In the genomic region with DNA sequence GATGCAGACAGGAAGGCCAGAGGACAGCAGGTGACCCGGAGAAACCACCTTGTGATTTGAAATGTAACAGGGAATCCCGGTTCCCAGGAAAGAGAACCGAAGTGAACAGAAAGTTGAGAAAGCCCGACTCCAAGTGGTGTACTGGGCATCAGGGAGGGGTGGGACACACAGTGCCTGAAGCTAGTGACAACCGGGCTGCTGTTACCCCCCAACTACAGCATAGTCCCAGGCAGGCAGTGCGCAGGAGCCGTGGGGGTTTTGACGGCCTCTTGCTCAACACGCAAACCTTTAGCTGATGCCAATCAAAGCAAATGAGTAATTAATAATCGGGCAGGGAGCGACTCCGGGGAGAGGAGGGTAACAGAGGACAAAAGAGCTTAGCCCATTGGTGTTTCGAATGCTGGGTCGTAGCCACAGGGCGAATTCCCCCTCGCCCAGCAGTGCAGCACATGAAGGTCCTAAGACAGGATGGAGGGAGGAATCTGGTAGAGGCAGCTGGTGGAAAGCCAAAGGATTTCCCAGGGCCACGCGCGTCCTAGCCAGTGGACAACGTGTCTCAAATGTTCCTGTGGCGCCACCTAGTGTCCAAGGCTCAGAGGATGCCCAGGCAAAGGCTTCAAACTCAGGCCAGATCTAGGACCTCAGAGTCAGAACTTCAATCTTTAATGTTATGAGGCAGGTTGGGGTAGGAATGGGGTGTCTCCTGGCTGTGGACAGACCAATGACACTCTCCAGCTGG, we compare ENCODE assay signal across 8 mouse cellular contexts.
DNase-seq lines count a peak whose midpoint lies in the region; ATAC-seq and TF ChIP-seq lines count a peak whose summit lies in the region.

No protein-coding gene starts in this region.

- intact Hi-C loops in heart, postnatal 25 days (cut with DNase I), result no loop called here

- no peak overlapping the region; the same call in 1 of the 2 replicates for H3K27ac ChIP-seq in forebrain, embryonic 15.5 days (replicated peaks)
- H3K27ac ChIP-seq in liver, postnatal 0 days (ENCODE audit: low read depth), result no peak overlapping the region

- peak overlapping the region; percentile 62 for H3K4me2 ChIP-seq in forebrain, embryonic 15.5 days (replicated peaks)
- 0 out of 2 replicates have a peak overlapping the region, but pooled peaks have one; percentile 16 for H3K4me2 ChIP-seq in liver, postnatal 0 days (ENCODE audit: low read depth, low read length)

- DNase-seq in ES-CJ7 (ENCODE audit: low read depth, low spot score), result peak; percentile 80
- DNase-seq in cerebellum, adult 11-12 months, result peak; percentile 40
- DNase-seq in heart, postnatal 25 days (ENCODE audit: low spot score), result peak; percentile 69
- peak; percentile 90 for DNase-seq in layer of hippocampus, adult 11-12 months (ENCODE audit: low spot score)
- peak; percentile 87 for DNase-seq in liver, postnatal 0 days
- DNase-seq in testis, postnatal 14 days (ENCODE audit: low spot score), result peak; percentile 75

- peak overlapping the region; percentile 47 for H3K9ac ChIP-seq in forebrain, embryonic 15.5 days (replicated peaks)
- no peak overlapping the region for H3K9ac ChIP-seq in liver, postnatal 0 days (replicated peaks)

- no peaks in the 10 kb centered on the region for H3K36me3 ChIP-seq in forebrain, embryonic 15.5 days
- H3K36me3 ChIP-seq in liver, postnatal 0 days (replicated peaks; ENCODE audit: insufficient read depth, low read length), result no peaks in the 10 kb centered on the region

- TF ChIP-seq EP300 in liver, postnatal 0 days (IDR thresholded peaks at IDR 0.05; ENCODE audit: low read depth), result no peak

- H3K4me3 ChIP-seq in forebrain, embryonic 15.5 days, result peak overlapping the region; percentile 38
- H3K4me3 ChIP-seq in liver, postnatal 0 days (ENCODE audit: low read depth, low read length), result no peak overlapping the region

- ATAC-seq in forebrain, embryonic 15.5 days (replicated peaks), result peak; percentile 81
- ATAC-seq in liver, postnatal 0 days, result peak; percentile 68
- ATAC-seq in neutrophil, adult 5-6 weeks (ENCODE audit: extremely low read depth, insufficient number of reproducible peaks, low FRiP score, poor library complexity, severe bottlenecking), result peak; percentile 83

- H3K27me3 ChIP-seq in forebrain, embryonic 15.5 days, result no peaks in the 10 kb centered on the region
- H3K27me3 ChIP-seq in liver, postnatal 0 days (ENCODE audit: insufficient read depth, low read length), result no peaks in the 10 kb centered on the region

- H3K4me1 ChIP-seq in forebrain, embryonic 15.5 days, result peaks cover 26% of the 10 kb centered on the region
- H3K4me1 ChIP-seq in liver, postnatal 0 days (ENCODE audit: insufficient read depth), result no peaks in the 10 kb centered on the region

- H3K9me3 ChIP-seq in forebrain, embryonic 15.5 days, result no peaks in the 10 kb centered on the region
- no peaks in the 10 kb centered on the region for H3K9me3 ChIP-seq in liver, postnatal 0 days (ENCODE audit: low read length)

- peak; percentile 89 for TF ChIP-seq CTCF in liver, postnatal 0 days (IDR thresholded peaks at IDR 0.05; ENCODE audit: low read depth)

- WGBS in forebrain, embryonic 15.5 days, result 21% methylated on average over 21 of the region's 21 CpGs
- WGBS in liver, postnatal 0 days (ENCODE audit: insufficient replicate concordance), result 44% methylated on average over 21 of the region's 21 CpGs

Comparison
In these comparisons a context has a peak if more than half of its experiments do, and no peak if none do; other contexts are left out.
1. DNase-seq: peak in every context shown above with its lines; median percentile 90 in layer of hippocampus, adult 11-12 months; 87 in liver, postnatal 0 days; 80 in ES-CJ7; 75 in testis, postnatal 14 days; 69 in heart, postnatal 25 days; 40 in cerebellum, adult 11-12 months.